Mouse (Mus musculus) lung, embryonic 14.5 days (tissue): ENCODE results near the gene Ubfd1. TPM values are rescaled to one million over a fixed set of nuclear protein-coding genes. Genes with fewer than 3 reads are reported as not detected.
A peak's percentile ranks its signal among the peaks of the same experiment; 100 is the strongest.

Source experiments
- ATAC-seq: fragments of 200-750 bp; cut with Nextera tagmentation; 2 replicates; pipeline ENCODE4 v1.8.0; 2017; ENCODE audit warnings: mild to moderate bottlenecking, moderate TSS enrichment, moderate library complexity; ENCODE audit not compliant: insufficient read depth
- DNase-seq: peaks from one replicate; pipeline ENCODE4 v3.0.0-alpha.2; 2015
- H3K27ac ChIP-seq: fragments of 300-500 bp; sonication (generic); 2 replicates; pipeline ENCODE4 v1.5.1; 2014; ENCODE audit warnings: low read depth, mild to moderate bottlenecking, moderate library complexity
- H3K27me3 ChIP-seq: fragments of 300-500 bp; sonication (generic); 2 replicates; pipeline ENCODE4 v1.6.1; 2014; ENCODE audit warnings: low read length, control low read depth; ENCODE audit not compliant: insufficient read depth
- H3K36me3 ChIP-seq: fragments of 300-500 bp; sonication (generic); 2 replicates; pipeline ENCODE4 v1.6.1; 2014; ENCODE audit warnings: control low read depth; ENCODE audit not compliant: insufficient read depth
- H3K4me1 ChIP-seq: fragments of 300-500 bp; sonication (generic); 2 replicates; pipeline ENCODE4 v1.6.1; 2014; ENCODE audit warnings: antibody characterized with exemption, control low read depth; ENCODE audit not compliant: insufficient read depth
- H3K4me2 ChIP-seq: fragments of 300-500 bp; sonication (generic); 2 replicates; pipeline ENCODE4 v1.6.1; 2014; ENCODE audit warnings: mild to moderate bottlenecking
- H3K4me3 ChIP-seq: fragments of 300-500 bp; sonication (generic); 2 replicates; pipeline ENCODE4 v1.5.1; 2014; ENCODE audit warnings: low read depth, low read length
- H3K9ac ChIP-seq: fragments of 300-500 bp; sonication (generic); 2 replicates; pipeline ENCODE4 v1.6.1; 2014
- H3K9me3 ChIP-seq: fragments of 300-500 bp; sonication (generic); 2 replicates; pipeline ENCODE4 v1.6.1; 2016; ENCODE audit warnings: low read depth, low read length, control low read depth
- CTCF ChIP-seq: IDR thresholded peaks from 2 replicates; pipeline ENCODE4 v1.5.1; 2016; ENCODE audit warnings: antibody characterized with exemption, low read depth
- WGBS: fragments of 180-500 bp; shearing (Covaris S2); extraction: QIAGEN DNeasy Blood & Tissue Kit; methylation state at CpG from one replicate; pipeline ENCODE4 v1.1.7; 2014; 5-methylcytosine and 5-hydroxymethylcytosine counted together
- polyA plus RNA-seq: library from polyadenylated mRNA; unstranded; fragments of >200 nt; fragmentation: Nextera tagmentation; extraction: Ambion mirVana; gene quantifications from 2 replicates; pipeline ENCODE4 v1.2.1, GENCODE M21; 2014

Ubfd1 gene
- polyA plus RNA-seq, 1 experiment from 2014 or later: 83.1 TPM

DNA sequence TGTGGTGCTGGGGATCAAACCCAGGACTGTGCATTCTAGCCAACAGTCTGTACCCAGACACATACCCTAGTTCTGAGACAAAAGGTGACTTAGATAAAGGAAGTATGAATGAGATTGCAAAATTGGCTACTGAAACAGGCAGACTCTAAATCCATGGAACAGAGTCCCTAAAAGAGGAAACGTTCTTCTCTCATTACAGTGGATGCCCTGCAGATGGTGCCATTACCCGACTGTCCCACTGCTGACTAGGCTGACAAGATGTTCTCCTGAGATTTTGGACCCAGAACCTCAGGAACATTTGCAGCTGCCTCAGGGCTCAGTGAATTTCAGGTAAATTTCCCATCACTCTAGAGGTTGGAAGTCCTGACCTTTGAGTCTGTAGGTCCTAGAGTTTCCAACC is 32.6 kb upstream of the Ubfd1 start:
- peaks cover 14% of the 10 kb centered on the region for H3K36me3 ChIP-seq
- DNase-seq (peak; percentile 40), ATAC-seq (no peak)
- 38% methylated on average over 2 of the region's 2 CpGs for WGBS
- no peak overlapping the region for H3K4me3 ChIP-seq
- H3K27ac ChIP-seq: no peak overlapping the region
- no peaks in the 10 kb centered on the region for H3K4me1 ChIP-seq
- no peaks in the 10 kb centered on the region for H3K27me3 ChIP-seq
- no peak overlapping the region for H3K4me2 ChIP-seq
- TF ChIP-seq CTCF: peak; percentile 44; the same call in 1 of the 2 replicates
- H3K9me3 ChIP-seq: no peaks in the 10 kb centered on the region
- no peak overlapping the region for H3K9ac ChIP-seq

DNA sequence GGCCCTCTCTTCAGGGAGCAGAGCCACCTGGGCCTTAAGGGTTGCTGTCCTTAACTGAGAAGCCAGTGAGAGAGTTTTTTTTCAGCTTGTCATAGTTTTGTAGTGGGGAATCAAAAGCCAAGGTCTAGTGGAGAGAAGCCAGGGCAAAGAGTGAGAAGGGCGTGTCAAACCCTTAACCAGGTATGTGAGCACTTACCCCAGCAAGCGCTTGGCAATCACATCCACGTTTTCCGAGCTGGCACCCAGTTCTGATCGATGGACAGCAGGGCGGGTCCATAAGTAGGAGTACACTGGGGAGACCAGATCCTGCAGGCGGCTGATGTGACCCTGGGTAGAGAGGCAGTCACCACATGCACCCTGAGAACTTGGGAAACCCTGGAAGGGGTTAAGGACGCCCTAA is 22.9 kb upstream of the Ubfd1 start:
- Histone ChIP-seq H3K4me1 (no peaks in the 10 kb centered on the region), H3K27ac (no peak overlapping the region; the same call in 1 of the 2 replicates), H3K4me3 (no peak overlapping the region), H3K9ac (no peak overlapping the region), H3K9me3 (no peaks in the 10 kb centered on the region), H3K27me3 (no peaks in the 10 kb centered on the region), H3K36me3 (peaks cover 25% of the 10 kb centered on the region), H3K4me2 (no peak overlapping the region)
- 77% methylated on average over 8 of the region's 8 CpGs for WGBS
- no peak for TF ChIP-seq CTCF
- ATAC-seq (no peak), DNase-seq (no peak)

GRCm38 (mm10) chr7:122045181-122045634 is 21.8 kb upstream of the Ubfd1 start:
- no peaks in the 10 kb centered on the region for H3K4me1 ChIP-seq
- H3K9me3 ChIP-seq: no peaks in the 10 kb centered on the region
- TF ChIP-seq CTCF: no peak
- H3K4me3 ChIP-seq: no peak overlapping the region
- peak overlapping the region; percentile 58; the same call in 1 of the 2 replicates for H3K27ac ChIP-seq
- WGBS: 49% methylated on average over 4 of the region's 4 CpGs
- peaks cover 18% of the 10 kb centered on the region for H3K36me3 ChIP-seq
- ATAC-seq (peak; percentile 93), DNase-seq (peak; percentile 73)
- no peaks in the 10 kb centered on the region for H3K27me3 ChIP-seq
- H3K4me2 ChIP-seq: no peak overlapping the region
- H3K9ac ChIP-seq: no peak overlapping the region

- Histone ChIP-seq H3K4me2 (no peak overlapping the region), H3K4me1 (no peaks in the 10 kb centered on the region), H3K27ac (peak overlapping the region; percentile 58; the same call in 1 of the 2 replicates), H3K27me3 (no peaks in the 10 kb centered on the region), H3K36me3 (peaks cover 18% of the 10 kb centered on the region), H3K9me3 (no peaks in the 10 kb centered on the region), H3K4me3 (no peak overlapping the region), H3K9ac (no peak overlapping the region)
- no peak for DNase-seq
- WGBS: 64% methylated on average over 1 of the region's 1 CpGs
- TF ChIP-seq CTCF: no peak
- ATAC-seq: peak; percentile 28; the same call in 1 of the 2 replicates
Measured at GRCm38 (mm10) chr7:122045711-122046110, 21.3 kb upstream of the Ubfd1 start.

GRCm38 (mm10) chr7:122046813-122047212 is 20.2 kb upstream of the Ubfd1 start:
- H3K9ac ChIP-seq: no peak overlapping the region
- no peak overlapping the region for H3K27ac ChIP-seq
- H3K36me3 ChIP-seq: peaks cover 24% of the 10 kb centered on the region
- H3K4me2 ChIP-seq: no peak overlapping the region
- ATAC-seq (no peak), DNase-seq (no peak)
- H3K4me1 ChIP-seq: no peaks in the 10 kb centered on the region
- 63% methylated on average over 2 of the region's 2 CpGs for WGBS
- no peak for TF ChIP-seq CTCF
- H3K9me3 ChIP-seq: no peaks in the 10 kb centered on the region
- H3K27me3 ChIP-seq: no peaks in the 10 kb centered on the region
- H3K4me3 ChIP-seq: no peak overlapping the region

DNA sequence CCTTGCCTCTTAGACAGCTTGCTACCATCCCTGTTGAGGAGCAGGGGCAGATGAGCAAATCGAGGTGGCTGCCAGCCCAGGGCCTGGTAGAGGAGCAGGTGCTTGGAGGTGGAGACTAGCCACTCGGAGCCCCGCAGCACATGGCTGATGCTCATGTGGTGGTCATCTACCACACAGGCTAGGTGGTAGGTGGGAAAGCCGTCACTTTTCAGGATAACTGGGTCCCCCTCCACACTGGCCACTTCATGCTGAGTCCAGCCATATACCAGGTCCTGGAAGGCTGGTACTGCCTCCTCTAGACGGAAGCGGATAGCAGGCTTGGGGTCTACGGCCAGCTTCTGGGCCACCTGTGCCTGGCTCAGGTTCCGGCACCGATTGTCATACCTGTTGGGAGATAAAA is 18.8 kb upstream of the Ubfd1 start:
- no peak for ATAC-seq
- Histone ChIP-seq H3K4me1 (no peaks in the 10 kb centered on the region), H3K9me3 (no peaks in the 10 kb centered on the region), H3K4me2 (no peak overlapping the region), H3K27ac (no peak overlapping the region), H3K9ac (no peak overlapping the region), H3K36me3 (peaks cover 24% of the 10 kb centered on the region), H3K4me3 (no peak overlapping the region), H3K27me3 (no peaks in the 10 kb centered on the region)
- no peak for DNase-seq
- WGBS: 92% methylated on average over 9 of the region's 9 CpGs
- no peak for TF ChIP-seq CTCF

DNA sequence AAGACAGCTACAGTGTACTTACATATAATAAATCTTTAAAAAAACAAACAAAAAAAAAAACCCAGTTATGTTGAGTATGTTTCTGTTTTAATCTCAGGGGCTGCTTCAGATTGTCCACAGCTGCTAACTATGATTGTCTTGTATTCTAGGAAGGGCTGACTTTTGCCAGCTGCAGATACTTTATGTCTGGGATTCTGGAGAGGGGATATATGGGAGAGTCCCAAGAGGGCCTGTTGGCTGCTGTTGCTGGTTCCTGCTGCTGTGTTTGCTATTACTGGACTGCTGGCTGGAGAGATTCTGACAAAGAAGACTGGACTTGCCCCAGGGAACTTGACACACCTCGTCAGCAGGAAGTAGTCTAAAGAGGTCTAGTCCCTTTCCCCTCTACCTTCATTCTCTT is 16.1 kb upstream of the Ubfd1 start:
- 76% methylated on average over 1 of the region's 1 CpGs for WGBS
- no peaks in the 10 kb centered on the region for H3K9me3 ChIP-seq
- ATAC-seq (no peak), DNase-seq (no peak)
- H3K9ac ChIP-seq: no peak overlapping the region
- H3K4me1 ChIP-seq: no peaks in the 10 kb centered on the region
- H3K27me3 ChIP-seq: no peaks in the 10 kb centered on the region
- H3K27ac ChIP-seq: no peak overlapping the region
- no peak overlapping the region for H3K4me3 ChIP-seq
- no peak overlapping the region for H3K4me2 ChIP-seq
- no peak for TF ChIP-seq CTCF
- H3K36me3 ChIP-seq: peaks cover 44% of the 10 kb centered on the region

DNA sequence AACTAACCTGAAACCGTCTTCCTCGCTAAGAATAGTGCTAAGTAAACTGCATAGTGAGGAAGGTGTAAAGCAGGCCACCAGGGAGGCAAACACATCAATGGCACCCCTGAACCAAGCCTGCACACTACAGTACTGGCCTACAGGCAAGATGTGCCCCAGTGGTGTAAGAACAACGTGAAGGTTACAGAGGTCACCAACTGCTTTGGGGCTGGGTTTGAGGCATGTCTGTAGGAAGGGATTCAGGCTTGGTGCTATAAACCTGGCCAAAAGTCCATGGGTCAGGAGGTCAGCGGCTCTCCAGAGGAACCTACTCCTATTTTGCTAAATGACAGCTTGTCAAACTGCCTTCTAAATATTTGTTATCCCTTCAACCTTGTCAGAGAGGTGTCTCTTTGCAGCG is 10.3 kb upstream of the Ubfd1 start:
- no peak for ATAC-seq
- Histone ChIP-seq H3K9ac (no peak overlapping the region), H3K9me3 (no peaks in the 10 kb centered on the region), H3K4me2 (no peak overlapping the region), H3K4me3 (no peak overlapping the region), H3K27me3 (no peaks in the 10 kb centered on the region), H3K4me1 (no peaks in the 10 kb centered on the region), H3K27ac (no peak overlapping the region), H3K36me3 (peaks cover 54% of the 10 kb centered on the region)
- WGBS: 85% methylated on average over 5 of the region's 5 CpGs
- no peak for TF ChIP-seq CTCF
- DNase-seq: no peak
